Comparison of ENCODE assay signal across 9 mouse cellular contexts in the genomic region with DNA sequence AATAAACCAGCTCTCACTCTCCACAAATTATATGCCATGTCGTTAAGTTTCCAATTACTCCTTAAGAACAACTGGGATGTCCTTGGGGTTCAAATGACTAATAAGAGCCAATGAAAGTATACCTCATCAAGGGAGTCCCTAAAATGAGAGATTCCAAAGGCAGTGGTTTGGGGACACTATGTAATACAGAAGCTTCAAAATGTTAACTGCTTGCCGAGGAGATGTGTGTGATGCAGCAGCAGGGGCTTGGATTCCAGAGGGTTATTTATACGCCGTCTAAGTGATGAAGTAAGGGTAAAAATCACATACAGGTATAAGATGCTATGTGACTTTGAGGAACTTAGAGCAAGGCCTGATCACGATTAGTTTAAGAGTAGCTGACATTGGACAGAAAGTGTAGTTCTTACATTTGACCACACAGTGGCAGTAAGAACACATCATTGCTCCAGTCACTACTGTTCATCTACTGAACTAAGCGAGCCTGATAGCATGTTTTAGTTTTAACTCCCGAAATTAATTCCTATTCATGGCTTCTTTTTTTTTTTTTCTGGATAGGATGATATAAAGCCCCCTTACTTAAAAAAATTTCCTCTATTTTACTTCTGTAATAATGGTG. TPM values are rescaled to one million over a fixed set of nuclear protein-coding genes. Genes with fewer than 3 reads are reported as not detected.
DNase-seq lines count a peak whose midpoint lies in the region; ATAC-seq and TF ChIP-seq lines count a peak whose summit lies in the region.
"Had no signal": no experiment of that assay in that cellular context is flagged by ENCODE, and none has a peak within 500 bp of the region (broad histone marks: within the 10 kb centered on the region; RNA-seq: fewer than 3 reads in every experiment).

No protein-coding gene starts in this region.

- no peaks in the 10 kb centered on the region for H3K4me1 ChIP-seq in ES-Bruce4 (ENCODE audit: control insufficient read depth, insufficient read depth, low read length)
- no peaks in the 10 kb centered on the region for H3K4me1 ChIP-seq in liver, embryonic 14.5 days (replicated peaks; ENCODE audit: control insufficient read depth in 2 of 2, insufficient read depth in 2 of 2, low read length in 1 of 2)
- H3K4me1 ChIP-seq in stomach, embryonic 14.5 days (ENCODE audit: control insufficient read depth, insufficient read depth, low read length): no peaks in the 10 kb centered on the region

- H3K4me2 ChIP-seq in liver, embryonic 14.5 days (ENCODE audit: low read depth): no peak overlapping the region
- H3K4me2 ChIP-seq in stomach, embryonic 14.5 days (replicated peaks; ENCODE audit: low read depth, low read length): no peak overlapping the region
- H3K4me2 ChIP-seq: heart, embryonic 13.5 days had no signal

- 44% methylated on average over 7 of the region's 7 CpGs for WGBS in liver, embryonic 14.5 days (ENCODE audit: insufficient replicate concordance)
- 50% methylated on average over 7 of the region's 7 CpGs for WGBS in stomach, embryonic 14.5 days

- TF ChIP-seq CTCF in ES-Bruce4 (IDR thresholded peaks at IDR 0.05; ENCODE audit: low read depth, low read length): peak; percentile 23
- TF ChIP-seq CTCF in liver, embryonic 14.5 days (IDR thresholded peaks at IDR 0.05; ENCODE audit: low read depth): peak; percentile 67

- H3K27ac ChIP-seq in ES-Bruce4 (ENCODE audit: insufficient read depth, low read length): no peak overlapping the region
- H3K27ac ChIP-seq in liver, embryonic 14.5 days: no peak overlapping the region
- H3K27ac ChIP-seq in stomach, embryonic 14.5 days (ENCODE audit: low read length): no peak overlapping the region
- H3K27ac ChIP-seq: heart, embryonic 13.5 days had no signal

- peaks cover 18% of the 10 kb centered on the region for H3K36me3 ChIP-seq in ES-Bruce4 (ENCODE audit: control insufficient read depth, insufficient read depth, low read length, poor library complexity, severe bottlenecking)
- H3K36me3 ChIP-seq in liver, embryonic 14.5 days (replicated peaks; ENCODE audit: control insufficient read depth, insufficient read depth, low read depth): no peaks in the 10 kb centered on the region
- no peaks in the 10 kb centered on the region for H3K36me3 ChIP-seq in stomach, embryonic 14.5 days (ENCODE audit: control insufficient read depth, insufficient read depth, low read length)
- H3K36me3 ChIP-seq: heart, embryonic 13.5 days had no signal

- TF ChIP-seq EP300 in ES-Bruce4 (IDR thresholded peaks at IDR 0.05; ENCODE audit: insufficient read depth, low read depth, low read length): no peak
- no peak for TF ChIP-seq EP300 in liver, embryonic 14.5 days (IDR thresholded peaks at IDR 0.05; ENCODE audit: low read depth)

- no peak overlapping the region for H3K9ac ChIP-seq in ES-Bruce4 (ENCODE audit: low read depth, poor library complexity, severe bottlenecking)
- no peak overlapping the region for H3K9ac ChIP-seq in liver, embryonic 14.5 days (replicated peaks)
- no peak overlapping the region for H3K9ac ChIP-seq in stomach, embryonic 14.5 days (replicated peaks; ENCODE audit: low read depth, low read length)
- H3K9ac ChIP-seq: heart, embryonic 13.5 days had no signal

- peak; percentile 83 to 85; a peak in 3 of 4 replicates for ATAC-seq in hematopoietic stem cell, adult 5-6 weeks (replicated peaks in 1 of 2; ENCODE audit: insufficient read depth in 1 of 2, low FRiP score in 2 of 2, low TSS enrichment in 1 of 2, low read depth in 1 of 2, poor library complexity in 2 of 2, severe bottlenecking in 2 of 2)
- ATAC-seq in liver, embryonic 14.5 days (ENCODE audit: insufficient read depth): no peak
- peak; percentile 72; the same call in 1 of the 2 replicates for ATAC-seq in stomach, embryonic 14.5 days (ENCODE audit: insufficient number of reproducible peaks, insufficient read depth, low FRiP score, low read depth)

- no peaks in the 10 kb centered on the region for H3K9me3 ChIP-seq in ES-Bruce4 (replicated peaks; ENCODE audit: control insufficient read depth, insufficient read depth, low read length, poor library complexity, severe bottlenecking)
- no peaks in the 10 kb centered on the region for H3K9me3 ChIP-seq in liver, embryonic 14.5 days (ENCODE audit: control insufficient read depth, low read length)
- H3K9me3 ChIP-seq in stomach, embryonic 14.5 days (ENCODE audit: control insufficient read depth, low read depth, low read length): no peaks in the 10 kb centered on the region
- H3K9me3 ChIP-seq: heart, embryonic 13.5 days had no signal

- no peak overlapping the region for H3K4me3 ChIP-seq in ES-Bruce4 (ENCODE audit: low read depth, low read length)
- no peak overlapping the region for H3K4me3 ChIP-seq in liver, embryonic 14.5 days (ENCODE audit: insufficient read depth in 1 of 2, low read depth in 2 of 2, low read length in 2 of 2)
- no peak overlapping the region for H3K4me3 ChIP-seq in stomach, embryonic 14.5 days (ENCODE audit: low read depth, low read length)
- H3K4me3 ChIP-seq: heart, embryonic 13.5 days had no signal

- TF ChIP-seq POLR2A in ES-Bruce4 (IDR thresholded peaks at IDR 0.05; ENCODE audit: insufficient read depth, low read length): no peak

- DNase-seq in left cerebral cortex, adult 11 months (ENCODE audit: low spot score): peak; percentile 39
- no peak for DNase-seq in left cerebral cortex, adult 8-10 months (ENCODE audit: low spot score in 2 of 2)
- peak; percentile 35 for DNase-seq in c-Kit-positive CD71-negative TER-119-negative erythroid progenitor cells, embryonic 14.5 days (ENCODE audit: low read depth)
- peak in 2 of 3 experiments; percentile 13 to 14 for DNase-seq in liver, embryonic 14.5 days (ENCODE audit: low read depth in 3 of 3, low spot score in 3 of 3)
- no peak for DNase-seq in frontal cortex, postnatal 25 days (ENCODE audit: low spot score in 2 of 2)

- no peaks in the 10 kb centered on the region for H3K27me3 ChIP-seq in ES-Bruce4 (ENCODE audit: control insufficient read depth, insufficient read depth, low read length, poor library complexity, severe bottlenecking)
- H3K27me3 ChIP-seq in liver, embryonic 14.5 days (ENCODE audit: control insufficient read depth, insufficient read depth, low read length): no peaks in the 10 kb centered on the region
- no peaks in the 10 kb centered on the region for H3K27me3 ChIP-seq in stomach, embryonic 14.5 days (ENCODE audit: control insufficient read depth, insufficient read depth, low read length)
- H3K27me3 ChIP-seq: heart, embryonic 13.5 days had no signal

RNA-seq across cellular contexts. Expression of gene Ifi206, which starts 34.6 kb away (rescaled TPM):
- total RNA-seq in left cerebral cortex, adult 8-10 months (2022): under 1 TPM in 1 of 4 experiments, not detected in 3; 0.66 TPM
- polyA plus RNA-seq in ES-Bruce4 (2011; ENCODE audit: insufficient read depth, insufficient read length, low read depth, missing spikeins): not detected in 2 replicates
- total RNA-seq in hematopoietic stem cell, adult 5-6 weeks (2017): 3.3 and 5.6 TPM in 2 replicates
- 0.11 and 0.13 TPM in 2 replicates for polyA plus RNA-seq in liver, embryonic 14.5 days (2012; rRNA removed)
- polyA plus RNA-seq in liver, embryonic 14.5 days (2014; fragmentation: Nextera tagmentation; extraction: Ambion mirVana): 0.28 TPM in 1 of 2 replicates, not detected in the other
- polyA plus RNA-seq in stomach, embryonic 14.5 days (2014; fragmentation: Nextera tagmentation; extraction: Ambion mirVana): 0.09 and 0.32 TPM in 2 replicates

Comparison
In these comparisons a context has a peak if more than half of its experiments do, and no peak if none do; other contexts are left out.
1. DNase-seq: peak in left cerebral cortex, adult 11 months (single experiment), c-Kit-positive CD71-negative TER-119-negative erythroid progenitor cells, embryonic 14.5 days (single experiment) and liver, embryonic 14.5 days (2 of 3); none in left cerebral cortex, adult 8-10 months (0 of 2) and frontal cortex, postnatal 25 days (0 of 2).